Mouse (Mus musculus): ENCODE measurements around the gene Bub1b. TPM values are rescaled to one million over a fixed set of nuclear protein-coding genes. Genes with fewer than 3 reads are reported as not detected.

Gene Bub1b
- polyA plus RNA-seq, 1 experiment: 25.6 TPM

DNA sequence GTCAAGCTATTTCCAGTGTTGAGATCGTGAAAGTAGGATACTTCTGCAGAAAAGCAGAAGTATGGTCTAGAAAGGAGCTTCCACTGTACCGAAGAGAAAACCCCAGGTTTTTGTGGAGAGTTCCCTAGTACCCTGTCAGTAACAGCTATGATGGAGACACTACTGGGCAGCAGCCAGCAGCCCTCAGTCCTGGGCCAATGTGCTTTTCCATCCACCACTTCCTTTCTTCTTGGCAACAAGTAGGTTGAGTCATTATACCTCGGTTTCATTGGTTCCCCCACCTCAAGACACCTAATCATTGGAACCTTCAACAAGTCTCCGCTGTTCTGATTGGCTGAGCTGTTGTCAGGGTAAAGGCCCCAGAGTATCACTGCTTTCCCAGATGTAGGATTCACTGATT is 6.9 kb upstream of the Bub1b start:
- no peaks in the 10 kb centered on the region for H3K27me3 ChIP-seq (ENCODE audit: control insufficient read depth, insufficient read depth, insufficient read length)
- H3K79me2 ChIP-seq (ENCODE audit: control insufficient read depth, insufficient read depth): no peaks in the 10 kb centered on the region
- no peak overlapping the region for H3K4me2 ChIP-seq (ENCODE audit: low read depth)
- no peak overlapping the region for H3ac ChIP-seq (ENCODE audit: control insufficient read depth, insufficient read length)
- TF ChIP-seq E2F4 (IDR thresholded peaks at IDR 0.05; ENCODE audit: insufficient read depth) (no peak), SRF (IDR thresholded peaks at IDR 0.05; ENCODE audit: control insufficient read depth, insufficient read length, low read depth) (no peak)
- H3K36me3 ChIP-seq (ENCODE audit: control insufficient read depth, insufficient read depth): no peaks in the 10 kb centered on the region
- no peak overlapping the region for H3K4me3 ChIP-seq

- Histone ChIP-seq H3K4me2 (ENCODE audit: low read depth) (peak overlapping the region; percentile 60), H3K4me3 (peak overlapping the region; percentile 56), H3ac (ENCODE audit: control insufficient read depth, insufficient read length) (no peak overlapping the region), H3K79me2 (ENCODE audit: control insufficient read depth, insufficient read depth) (peaks cover 50% of the 10 kb centered on the region), H3K27me3 (ENCODE audit: control insufficient read depth, insufficient read depth, insufficient read length) (no peaks in the 10 kb centered on the region), H3K36me3 (ENCODE audit: control insufficient read depth, insufficient read depth) (peaks cover 4% of the 10 kb centered on the region)
- TF ChIP-seq MAX (IDR thresholded peaks at IDR 0.05; ENCODE audit: low read depth) (no peak), TCF3 (IDR thresholded peaks at IDR 0.05; ENCODE audit: insufficient read length, low read depth) (no peak), MYOD1 (IDR thresholded peaks at IDR 0.05; ENCODE audit: control insufficient read depth in 1 of 3, insufficient read length in 2 of 3, low read depth in 2 of 3) (no peak), REST (IDR thresholded peaks at IDR 0.05; ENCODE audit: insufficient read depth, insufficient read length) (no peak), USF1 (IDR thresholded peaks at IDR 0.05; ENCODE audit: low read depth) (no peak), E2F4 (IDR thresholded peaks at IDR 0.05; ENCODE audit: insufficient read depth) (no peak), POLR2A (IDR thresholded peaks at IDR 0.05; ENCODE audit: insufficient read length, low read depth) (no peak), SRF (IDR thresholded peaks at IDR 0.05; ENCODE audit: control insufficient read depth, insufficient read length, low read depth) (no peak), TCF12 (IDR thresholded peaks at IDR 0.05; ENCODE audit: insufficient read depth, poor library complexity, severe bottlenecking) (no peak), POLR2AphosphoS2 (IDR thresholded peaks at IDR 0.05; ENCODE audit: insufficient read length, low read depth) (no peak), MYOG (IDR thresholded peaks at IDR 0.05; ENCODE audit: control insufficient read depth in 1 of 3, insufficient read depth in 1 of 3, insufficient read length in 2 of 3, low read depth in 2 of 3) (no peak), CEBPB (IDR thresholded peaks at IDR 0.05; ENCODE audit: insufficient read depth, poor library complexity, severe bottlenecking) (no peak)
These were observed 1.1 kb downstream of the Bub1b start for GRCm38 (mm10) chr2:118599087-118599486.

DNA sequence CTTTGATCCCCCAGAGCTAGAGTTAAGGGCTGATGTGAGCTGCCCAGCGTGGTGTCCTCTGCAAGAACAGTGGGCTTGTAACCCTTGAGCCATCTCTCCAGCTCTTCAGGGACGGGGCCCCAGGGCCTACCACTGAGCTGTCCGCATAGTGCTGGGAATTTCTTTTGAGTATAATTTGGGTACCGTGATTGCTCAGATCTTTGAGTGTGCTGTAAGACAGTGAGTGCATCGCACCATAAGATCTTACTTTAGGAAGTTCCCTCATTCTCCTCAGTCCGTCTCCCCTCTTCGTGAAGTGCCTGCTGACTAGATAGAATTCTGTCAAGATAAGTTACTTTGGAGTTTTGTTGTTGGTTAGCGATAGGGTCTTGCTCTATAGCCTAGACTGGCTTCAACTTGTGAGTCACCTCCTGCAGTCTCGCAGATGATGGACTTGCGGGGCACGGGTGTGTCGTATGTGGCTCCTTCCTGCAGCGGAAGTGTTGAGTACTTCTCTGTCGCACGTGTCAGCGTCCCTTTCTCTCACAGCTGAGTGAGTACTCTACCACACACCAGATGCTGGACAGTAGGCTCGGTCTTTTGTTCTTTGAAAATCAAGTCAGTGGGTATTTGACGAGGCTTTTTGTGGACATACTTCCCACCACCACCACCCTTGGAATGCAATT is 3.7 kb downstream of the Bub1b start:
- TF ChIP-seq MYOG (IDR thresholded peaks at IDR 0.05; ENCODE audit: control insufficient read depth in 1 of 3, insufficient read depth in 1 of 3, insufficient read length in 2 of 3, low read depth in 2 of 3) (no peak), TCF3 (IDR thresholded peaks at IDR 0.05; ENCODE audit: insufficient read length, low read depth) (no peak), USF1 (IDR thresholded peaks at IDR 0.05; ENCODE audit: low read depth) (no peak), MAX (IDR thresholded peaks at IDR 0.05; ENCODE audit: low read depth) (no peak), TCF12 (IDR thresholded peaks at IDR 0.05; ENCODE audit: insufficient read depth, poor library complexity, severe bottlenecking) (no peak), E2F4 (IDR thresholded peaks at IDR 0.05; ENCODE audit: insufficient read depth) (no peak), CEBPB (IDR thresholded peaks at IDR 0.05; ENCODE audit: insufficient read depth, poor library complexity, severe bottlenecking) (no peak), POLR2AphosphoS2 (IDR thresholded peaks at IDR 0.05; ENCODE audit: insufficient read length, low read depth) (no peak)
- Histone ChIP-seq H3K4me3 (no peak overlapping the region), H3K27me3 (ENCODE audit: control insufficient read depth, insufficient read depth, insufficient read length) (no peaks in the 10 kb centered on the region), H3K4me2 (ENCODE audit: low read depth) (no peak overlapping the region), H3K36me3 (ENCODE audit: control insufficient read depth, insufficient read depth) (peaks cover 12% of the 10 kb centered on the region), H3ac (ENCODE audit: control insufficient read depth, insufficient read length) (no peak overlapping the region), H3K79me2 (ENCODE audit: control insufficient read depth, insufficient read depth) (peaks cover 63% of the 10 kb centered on the region)

GRCm38 (mm10) chr2:118604091-118604490 is 6.1 kb downstream of the Bub1b start:
- Histone ChIP-seq H3K27me3 (ENCODE audit: control insufficient read depth, insufficient read depth, insufficient read length) (no peaks in the 10 kb centered on the region), H3ac (ENCODE audit: control insufficient read depth, insufficient read length) (no peak overlapping the region), H3K36me3 (ENCODE audit: control insufficient read depth, insufficient read depth) (peaks cover 16% of the 10 kb centered on the region), H3K79me2 (ENCODE audit: control insufficient read depth, insufficient read depth) (peaks cover 56% of the 10 kb centered on the region), H3K4me2 (ENCODE audit: low read depth) (no peak overlapping the region), H3K4me3 (no peak overlapping the region)
- TF ChIP-seq REST (IDR thresholded peaks at IDR 0.05; ENCODE audit: insufficient read depth, insufficient read length) (no peak), TCF3 (IDR thresholded peaks at IDR 0.05; ENCODE audit: insufficient read length, low read depth) (no peak), SRF (IDR thresholded peaks at IDR 0.05; ENCODE audit: control insufficient read depth, insufficient read length, low read depth) (no peak), E2F4 (IDR thresholded peaks at IDR 0.05; ENCODE audit: insufficient read depth) (no peak), MYOD1 (IDR thresholded peaks at IDR 0.05; ENCODE audit: control insufficient read depth in 1 of 3, insufficient read length in 2 of 3, low read depth in 2 of 3) (no peak), CEBPB (IDR thresholded peaks at IDR 0.05; ENCODE audit: insufficient read depth, poor library complexity, severe bottlenecking) (no peak)

- H3K36me3 ChIP-seq (ENCODE audit: control insufficient read depth, insufficient read depth): peaks cover 25% of the 10 kb centered on the region
- H3K4me3 ChIP-seq: no peak overlapping the region
- TF ChIP-seq USF1 (IDR thresholded peaks at IDR 0.05; ENCODE audit: low read depth): no peak
- TF ChIP-seq CEBPB (IDR thresholded peaks at IDR 0.05; ENCODE audit: insufficient read depth, poor library complexity, severe bottlenecking): no peak
- no peak for TF ChIP-seq MYOG (IDR thresholded peaks at IDR 0.05; ENCODE audit: control insufficient read depth in 1 of 3, insufficient read depth in 1 of 3, insufficient read length in 2 of 3, low read depth in 2 of 3)
- TF ChIP-seq E2F4 (IDR thresholded peaks at IDR 0.05; ENCODE audit: insufficient read depth): no peak
- TF ChIP-seq MYOD1 (IDR thresholded peaks at IDR 0.05; ENCODE audit: control insufficient read depth in 1 of 3, insufficient read length in 2 of 3, low read depth in 2 of 3): no peak
- TF ChIP-seq SRF (IDR thresholded peaks at IDR 0.05; ENCODE audit: control insufficient read depth, insufficient read length, low read depth): no peak
- no peak for TF ChIP-seq TCF12 (IDR thresholded peaks at IDR 0.05; ENCODE audit: insufficient read depth, poor library complexity, severe bottlenecking)
- TF ChIP-seq POLR2A (IDR thresholded peaks at IDR 0.05; ENCODE audit: insufficient read length, low read depth): no peak
- TF ChIP-seq REST (IDR thresholded peaks at IDR 0.05; ENCODE audit: insufficient read depth, insufficient read length): no peak
- no peak for TF ChIP-seq POLR2AphosphoS2 (IDR thresholded peaks at IDR 0.05; ENCODE audit: insufficient read length, low read depth)
- TF ChIP-seq MAX (IDR thresholded peaks at IDR 0.05; ENCODE audit: low read depth): no peak
- no peak for TF ChIP-seq TCF3 (IDR thresholded peaks at IDR 0.05; ENCODE audit: insufficient read length, low read depth)
- peaks cover 42% of the 10 kb centered on the region for H3K79me2 ChIP-seq (ENCODE audit: control insufficient read depth, insufficient read depth)
- H3ac ChIP-seq (ENCODE audit: control insufficient read depth, insufficient read length): no peak overlapping the region
- no peak overlapping the region for H3K4me2 ChIP-seq (ENCODE audit: low read depth)
- H3K27me3 ChIP-seq (ENCODE audit: control insufficient read depth, insufficient read depth, insufficient read length): no peaks in the 10 kb centered on the region
These were observed 8.0 kb downstream of the Bub1b start for GRCm38 (mm10) chr2:118606032-118606431.
